Mouse (Mus musculus) adrenal gland, adult (tissue): ENCODE measurements at regions not wholly inside any gene's neighbourhood (a gene's known extent, or its start where the extent isn't known, plus 50 kb on each side); places are given as distances from the start of the nearest gene placed in this dataset.

ENCODE experiments used
- DNase-seq, 2 experiments: peaks; one replicate each; pipeline ENCODE4 v3.0.0; 2022 to 2023; ENCODE audit warnings: low spot score in 1 of 2; ENCODE audit not compliant: inconsistent age in 2 of 2

DNA sequence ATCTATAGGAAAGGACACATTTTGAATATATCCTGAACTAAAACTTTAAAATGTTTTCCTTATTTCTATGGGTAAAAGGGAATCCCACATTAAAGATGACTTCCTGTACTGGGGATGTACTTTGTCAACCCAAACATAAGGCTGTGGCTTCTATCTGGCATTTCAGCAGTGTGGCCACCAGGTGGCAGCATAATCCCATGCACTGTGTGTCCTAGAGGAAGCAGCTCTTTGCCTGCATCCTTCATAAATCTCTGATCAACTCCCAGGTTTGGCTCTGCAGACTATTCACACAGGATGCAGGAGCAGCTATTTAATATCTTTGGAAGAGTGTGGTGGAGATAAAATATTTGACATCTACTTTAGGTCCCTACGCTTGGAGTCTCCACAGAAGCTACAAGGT, 59.1 kb downstream of the Bmp15 start:
- DNase-seq = peak; percentile 60 to 83

GRCm38 (mm10) chrX:6258523-6258922, 62.0 kb downstream of the Bmp15 start:
- DNase-seq = peak; percentile 14 to 50

DNA sequence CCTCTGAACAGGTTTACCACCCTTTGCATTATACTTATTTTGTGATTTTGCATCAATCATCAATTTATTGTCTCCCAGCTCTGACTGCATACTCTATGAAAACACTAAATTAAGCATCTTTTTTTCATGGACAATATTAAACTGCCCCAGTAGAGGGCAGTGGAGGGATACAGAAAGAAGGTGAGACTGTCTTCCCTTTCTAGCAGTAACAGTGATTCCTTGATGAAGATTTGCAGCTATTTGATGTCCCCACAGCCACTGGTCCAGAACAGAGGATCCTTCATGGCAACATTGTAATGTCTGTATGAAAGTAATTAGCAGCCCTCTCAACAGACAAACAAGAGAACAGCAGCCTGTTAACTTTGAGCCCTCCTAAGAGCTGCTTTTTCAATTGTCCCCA, 66.5 kb downstream of the Bmp15 start:
- peak in 1 of 2 experiments; percentile 71 for DNase-seq

GRCm38 (mm10) chrX:6252873-6253272, 67.6 kb downstream of the Bmp15 start:
- no peak for DNase-seq
